Mouse (Mus musculus): Measurements from ENCODE around the gene Ccdc162. TPM values are rescaled to one million over a fixed set of nuclear protein-coding genes. Genes with fewer than 3 reads are reported as not detected.

Ccdc162 gene
- polyA plus RNA-seq, 1 experiment, result 5.0 TPM

DNA sequence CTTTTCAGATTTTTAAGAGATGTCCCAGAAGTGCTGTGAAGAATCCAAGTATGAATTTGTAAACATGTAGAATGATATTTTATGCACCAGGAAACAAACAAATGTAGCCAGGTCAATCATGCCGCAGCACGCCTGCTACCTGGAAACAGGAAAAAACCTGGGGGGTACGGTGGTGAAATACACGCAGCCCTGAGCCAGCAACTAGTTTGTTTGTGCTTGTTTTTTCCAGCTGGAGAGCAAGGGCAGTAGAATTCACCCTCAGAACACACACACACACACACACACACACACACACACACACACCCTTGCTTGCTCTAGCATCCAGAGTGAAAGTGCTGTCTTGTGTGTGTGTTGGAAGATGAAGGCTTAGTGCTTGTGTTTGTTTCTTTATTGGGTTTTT is 225.3 kb downstream of the Ccdc162 start:
- Histone ChIP-seq H3K4me2 (ENCODE audit: low read depth) (peak overlapping the region; percentile 99), H3K4me3 (peak overlapping the region; percentile 48), H3K27me3 (ENCODE audit: control insufficient read depth, insufficient read depth, insufficient read length) (no peaks in the 10 kb centered on the region), H3K36me3 (ENCODE audit: control insufficient read depth, insufficient read depth) (peaks cover 1% of the 10 kb centered on the region), H3K79me2 (ENCODE audit: control insufficient read depth, insufficient read depth) (no peaks in the 10 kb centered on the region), H3ac (ENCODE audit: control insufficient read depth, insufficient read length) (no peak overlapping the region)
- TF ChIP-seq CEBPB (IDR thresholded peaks at IDR 0.05; ENCODE audit: insufficient read depth, poor library complexity, severe bottlenecking), result no peak
- no peak for TF ChIP-seq TCF12 (IDR thresholded peaks at IDR 0.05; ENCODE audit: insufficient read depth, poor library complexity, severe bottlenecking)
- no peak for TF ChIP-seq MYOG (IDR thresholded peaks at IDR 0.05; ENCODE audit: control insufficient read depth in 1 of 3, insufficient read depth in 1 of 3, insufficient read length in 2 of 3, low read depth in 2 of 3)
- no peak for TF ChIP-seq POLR2AphosphoS2 (IDR thresholded peaks at IDR 0.05; ENCODE audit: insufficient read length, low read depth)
- no peak for TF ChIP-seq E2F4 (IDR thresholded peaks at IDR 0.05; ENCODE audit: insufficient read depth)
- TF ChIP-seq REST (IDR thresholded peaks at IDR 0.05; ENCODE audit: insufficient read depth, insufficient read length), result no peak
- no peak for TF ChIP-seq MYOD1 (IDR thresholded peaks at IDR 0.05; ENCODE audit: control insufficient read depth in 1 of 3, insufficient read length in 2 of 3, low read depth in 2 of 3)
- no peak for TF ChIP-seq MAX (IDR thresholded peaks at IDR 0.05; ENCODE audit: low read depth)
- TF ChIP-seq USF1 (IDR thresholded peaks at IDR 0.05; ENCODE audit: low read depth), result no peak
- no peak for TF ChIP-seq SRF (IDR thresholded peaks at IDR 0.05; ENCODE audit: control insufficient read depth, insufficient read length, low read depth)
- no peak for TF ChIP-seq TCF3 (IDR thresholded peaks at IDR 0.05; ENCODE audit: insufficient read length, low read depth)
- no peak for TF ChIP-seq POLR2A (IDR thresholded peaks at IDR 0.05; ENCODE audit: insufficient read length, low read depth)

- peaks cover 7% of the 10 kb centered on the region for H3K36me3 ChIP-seq (ENCODE audit: control insufficient read depth, insufficient read depth)
- H3K79me2 ChIP-seq (ENCODE audit: control insufficient read depth, insufficient read depth), result no peaks in the 10 kb centered on the region
- peak overlapping the region; percentile 48 for H3K4me3 ChIP-seq
- H3K27me3 ChIP-seq (ENCODE audit: control insufficient read depth, insufficient read depth, insufficient read length), result no peaks in the 10 kb centered on the region
- peak overlapping the region; percentile 99 for H3K4me2 ChIP-seq (ENCODE audit: low read depth)
- peak overlapping the region; percentile 44 for H3ac ChIP-seq (ENCODE audit: control insufficient read depth, insufficient read length)
- TF ChIP-seq CEBPB (IDR thresholded peaks at IDR 0.05; ENCODE audit: insufficient read depth, poor library complexity, severe bottlenecking), result no peak
- no peak for TF ChIP-seq TCF12 (IDR thresholded peaks at IDR 0.05; ENCODE audit: insufficient read depth, poor library complexity, severe bottlenecking)
- peak; percentile 1 for TF ChIP-seq USF1 (IDR thresholded peaks at IDR 0.05; ENCODE audit: low read depth)
- TF ChIP-seq MYOG (IDR thresholded peaks at IDR 0.05; ENCODE audit: control insufficient read depth in 1 of 3, insufficient read depth in 1 of 3, insufficient read length in 2 of 3, low read depth in 2 of 3), result no peak
- no peak for TF ChIP-seq E2F4 (IDR thresholded peaks at IDR 0.05; ENCODE audit: insufficient read depth)
- no peak for TF ChIP-seq POLR2AphosphoS2 (IDR thresholded peaks at IDR 0.05; ENCODE audit: insufficient read length, low read depth)
- no peak for TF ChIP-seq TCF3 (IDR thresholded peaks at IDR 0.05; ENCODE audit: insufficient read length, low read depth)
Measured at GRCm38 (mm10) chr10:41490518-41490873, 225.9 kb downstream of the Ccdc162 start.

- Histone ChIP-seq H3K4me3 (peak within 1 kb of the TSS; percentile 48), H3ac (ENCODE audit: control insufficient read depth, insufficient read length) (peak within 1 kb of the TSS; percentile 44), H3K79me2 (ENCODE audit: control insufficient read depth, insufficient read depth) (no peaks in the 10 kb centered on the region), H3K36me3 (ENCODE audit: control insufficient read depth, insufficient read depth) (peaks cover 8% of the 10 kb centered on the region), H3K4me2 (ENCODE audit: low read depth) (peak within 1 kb of the TSS; percentile 99), H3K27me3 (ENCODE audit: control insufficient read depth, insufficient read depth, insufficient read length) (no peaks in the 10 kb centered on the region)
- TF ChIP-seq POLR2A (IDR thresholded peaks at IDR 0.05; ENCODE audit: insufficient read length, low read depth) (peak; percentile 71), MYOD1 (IDR thresholded peaks at IDR 0.05; ENCODE audit: control insufficient read depth in 1 of 3, insufficient read length in 2 of 3, low read depth in 2 of 3) (no peak), TCF12 (IDR thresholded peaks at IDR 0.05; ENCODE audit: insufficient read depth, poor library complexity, severe bottlenecking) (no peak), POLR2AphosphoS2 (IDR thresholded peaks at IDR 0.05; ENCODE audit: insufficient read length, low read depth) (peak; percentile 63)
Measured at GRCm38 (mm10) chr10:41489708-41490517, 226.5 kb downstream of the Ccdc162 start, which contains the start of the genes Smpd2 and Ppil6. TSS of gene Smpd2 (minus strand) at chr10:41490369. TSS of gene Ppil6 (plus strand) at chr10:41490439.

DNA sequence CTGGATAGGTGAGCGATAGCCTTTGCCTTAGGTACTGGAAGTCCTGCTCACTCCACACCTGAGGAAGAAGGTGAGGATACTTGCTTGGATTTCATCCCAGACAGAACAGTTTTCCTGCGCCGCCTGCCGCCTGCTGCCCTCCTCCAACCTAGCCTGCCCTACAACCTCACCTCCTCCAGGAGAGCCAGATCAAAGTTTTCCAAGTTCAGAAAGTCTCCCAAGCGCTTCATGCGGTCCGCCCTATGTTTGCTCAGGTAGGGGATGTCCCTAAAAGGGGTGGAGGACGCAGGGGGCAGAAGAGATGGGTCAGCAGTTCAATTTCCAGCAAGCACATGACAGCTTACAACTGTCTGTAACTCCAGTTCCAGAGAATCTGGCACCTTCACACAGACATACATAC is 227.1 kb downstream of the Ccdc162 start:
- H3ac ChIP-seq (ENCODE audit: control insufficient read depth, insufficient read length), result peak overlapping the region; percentile 44
- H3K4me3 ChIP-seq, result peak overlapping the region; percentile 48
- H3K79me2 ChIP-seq (ENCODE audit: control insufficient read depth, insufficient read depth), result no peaks in the 10 kb centered on the region

GRCm38 (mm10) chr10:41488877-41489276 is 227.6 kb downstream of the Ccdc162 start:
- H3K79me2 ChIP-seq (ENCODE audit: control insufficient read depth, insufficient read depth), result no peaks in the 10 kb centered on the region
- H3K4me2 ChIP-seq (ENCODE audit: low read depth), result peak overlapping the region; percentile 99
- H3K27me3 ChIP-seq (ENCODE audit: control insufficient read depth, insufficient read depth, insufficient read length), result no peaks in the 10 kb centered on the region
- H3K4me3 ChIP-seq, result peak overlapping the region; percentile 48
- H3K36me3 ChIP-seq (ENCODE audit: control insufficient read depth, insufficient read depth), result peaks cover 8% of the 10 kb centered on the region
- TF ChIP-seq TCF12 (IDR thresholded peaks at IDR 0.05; ENCODE audit: insufficient read depth, poor library complexity, severe bottlenecking) (no peak), USF1 (IDR thresholded peaks at IDR 0.05; ENCODE audit: low read depth) (no peak), POLR2A (IDR thresholded peaks at IDR 0.05; ENCODE audit: insufficient read length, low read depth) (no peak), CEBPB (IDR thresholded peaks at IDR 0.05; ENCODE audit: insufficient read depth, poor library complexity, severe bottlenecking) (no peak), E2F4 (IDR thresholded peaks at IDR 0.05; ENCODE audit: insufficient read depth) (no peak), MYOD1 (IDR thresholded peaks at IDR 0.05; ENCODE audit: control insufficient read depth in 1 of 3, insufficient read length in 2 of 3, low read depth in 2 of 3) (no peak), REST (IDR thresholded peaks at IDR 0.05; ENCODE audit: insufficient read depth, insufficient read length) (no peak), POLR2AphosphoS2 (IDR thresholded peaks at IDR 0.05; ENCODE audit: insufficient read length, low read depth) (no peak), SRF (IDR thresholded peaks at IDR 0.05; ENCODE audit: control insufficient read depth, insufficient read length, low read depth) (no peak), TCF3 (IDR thresholded peaks at IDR 0.05; ENCODE audit: insufficient read length, low read depth) (no peak), MAX (IDR thresholded peaks at IDR 0.05; ENCODE audit: low read depth) (no peak)
- H3ac ChIP-seq (ENCODE audit: control insufficient read depth, insufficient read length), result no peak overlapping the region

More for the DNA sequence above, 227.1 kb downstream of the Ccdc162 start:
- H3K4me2 ChIP-seq (ENCODE audit: low read depth), result peak overlapping the region; percentile 99
- TF ChIP-seq CEBPB (IDR thresholded peaks at IDR 0.05; ENCODE audit: insufficient read depth, poor library complexity, severe bottlenecking), result no peak
- no peak for TF ChIP-seq MYOD1 (IDR thresholded peaks at IDR 0.05; ENCODE audit: control insufficient read depth in 1 of 3, insufficient read length in 2 of 3, low read depth in 2 of 3)
- H3K36me3 ChIP-seq (ENCODE audit: control insufficient read depth, insufficient read depth), result peaks cover 8% of the 10 kb centered on the region
- no peaks in the 10 kb centered on the region for H3K27me3 ChIP-seq (ENCODE audit: control insufficient read depth, insufficient read depth, insufficient read length)

Other genes starting within 250 kb of the Ccdc162 start
- 77.0 TPM for gene Mical1, start 240.3 kb downstream of the Ccdc162 start, polyA plus RNA-seq (2012; fragmentation: generic; extraction: Trizol)
- gene Smpd2, start 226.3 kb downstream of the Ccdc162 start, polyA plus RNA-seq (2012; fragmentation: generic; extraction: Trizol), result 26.4 TPM
- gene Ppil6, start 226.2 kb downstream of the Ccdc162 start, polyA plus RNA-seq (2012; fragmentation: generic; extraction: Trizol), result 0.64 TPM
- 203 TPM for gene Cd164, start 197.2 kb downstream of the Ccdc162 start, polyA plus RNA-seq (2012; fragmentation: generic; extraction: Trizol)
- 3.3 TPM for gene Cep57l1, start 93.2 kb upstream of the Ccdc162 start, polyA plus RNA-seq (2012; fragmentation: generic; extraction: Trizol)
- gene Sesn1, start 93.3 kb upstream of the Ccdc162 start, polyA plus RNA-seq (2012; fragmentation: generic; extraction: Trizol), result 9.7 TPM